Mouse (Mus musculus) limb, embryonic 11.5 days (tissue): ENCODE measurements at regions not wholly inside any gene's neighbourhood (a gene's known extent, or its start where the extent isn't known, plus 50 kb on each side); places are given as distances from the start of the nearest gene placed in this dataset.

Experiments
- ATAC-seq: fragments of 200-750 bp; cut with Nextera tagmentation; 2 replicates; pipeline ENCODE4 v1.8.0; 2017; ENCODE audit warnings: low read depth; ENCODE audit not compliant: insufficient number of reproducible peaks, low FRiP score, low TSS enrichment
- DNase-seq: peaks from one replicate; pipeline ENCODE4 v3.0.0-alpha.2; 2015; ENCODE audit warnings: low spot score
- H3K27ac ChIP-seq: fragments of 300-500 bp; sonication (generic); replicated peaks from 2 replicates; pipeline ENCODE4 v1.5.1; 2014; ENCODE audit warnings: low read depth, mild to moderate bottlenecking, low read length
- H3K27me3 ChIP-seq: fragments of 300-500 bp; sonication (generic); 2 replicates; pipeline ENCODE4 v1.6.1; 2014; ENCODE audit warnings: mild to moderate bottlenecking, low read length, mixed read lengths; ENCODE audit not compliant: control insufficient read depth, insufficient read depth
- H3K36me3 ChIP-seq: fragments of 300-500 bp; sonication (generic); 2 replicates; pipeline ENCODE4 v1.6.1; 2014; ENCODE audit warnings: mild to moderate bottlenecking, low read length, moderate library complexity, mixed read lengths; ENCODE audit not compliant: control insufficient read depth, insufficient read depth
- H3K4me1 ChIP-seq: fragments of 300-500 bp; sonication (generic); 2 replicates; pipeline ENCODE4 v1.6.1; 2014; ENCODE audit warnings: low read length, mixed read lengths; ENCODE audit not compliant: control insufficient read depth, insufficient read depth
- H3K4me2 ChIP-seq: fragments of 300-500 bp; sonication (generic); 2 replicates; pipeline ENCODE4 v1.6.1; 2014; ENCODE audit warnings: low read depth, mild to moderate bottlenecking, moderate library complexity; ENCODE audit not compliant: severe bottlenecking
- H3K4me3 ChIP-seq: fragments of 300-500 bp; sonication (generic); 2 replicates; pipeline ENCODE4 v1.5.1; 2014; ENCODE audit warnings: low read depth, low read length
- H3K9ac ChIP-seq: fragments of 300-500 bp; sonication (generic); 2 replicates; pipeline ENCODE4 v1.6.1; 2014; ENCODE audit warnings: mild to moderate bottlenecking, low read length
- H3K9me3 ChIP-seq: fragments of 300-500 bp; sonication (generic); 2 replicates; pipeline ENCODE4 v1.6.1; 2016; ENCODE audit warnings: low read length; ENCODE audit not compliant: control insufficient read depth
- WGBS: fragments of 180-500 bp; shearing (Covaris S2); extraction: QIAGEN DNeasy Blood & Tissue Kit; methylation state at CpG from one replicate; pipeline ENCODE4 v1.1.7; 2014; 5-methylcytosine and 5-hydroxymethylcytosine counted together

- ATAC-seq = no peak
- H3K9me3 ChIP-seq = no peaks in the 10 kb centered on the region
- no peak for DNase-seq
- no peak overlapping the region for H3K9ac ChIP-seq
- WGBS = 69% methylated on average over 3 of the region's 3 CpGs
- no peak overlapping the region for H3K27ac ChIP-seq
- H3K4me1 ChIP-seq = peaks cover 11% of the 10 kb centered on the region; the same call in 1 of the 2 replicates
- H3K4me2 ChIP-seq = no peak overlapping the region
- H3K4me3 ChIP-seq = no peak overlapping the region
- no peaks in the 10 kb centered on the region for H3K27me3 ChIP-seq
- H3K36me3 ChIP-seq = no peaks in the 10 kb centered on the region
Measured at GRCm38 (mm10) chr15:93879006-93879405, 283.3 kb upstream of the Prickle1 start.

GRCm38 (mm10) chr15:93876335-93876734 is 280.6 kb upstream of the Prickle1 start:
- DNase-seq = no peak
- no peaks in the 10 kb centered on the region for H3K9me3 ChIP-seq
- peaks cover 11% of the 10 kb centered on the region; the same call in 1 of the 2 replicates for H3K4me1 ChIP-seq
- no peak overlapping the region for H3K4me2 ChIP-seq
- H3K9ac ChIP-seq = no peak overlapping the region
- H3K27ac ChIP-seq = no peak overlapping the region
- H3K36me3 ChIP-seq = no peaks in the 10 kb centered on the region
- 84% methylated on average over 10 of the region's 10 CpGs for WGBS
- H3K4me3 ChIP-seq = no peak overlapping the region
- no peak for ATAC-seq
- H3K27me3 ChIP-seq = no peaks in the 10 kb centered on the region

- no peaks in the 10 kb centered on the region for H3K36me3 ChIP-seq
Measured at GRCm38 (mm10) chr15:93875685-93876084, 280.0 kb upstream of the Prickle1 start.

DNA sequence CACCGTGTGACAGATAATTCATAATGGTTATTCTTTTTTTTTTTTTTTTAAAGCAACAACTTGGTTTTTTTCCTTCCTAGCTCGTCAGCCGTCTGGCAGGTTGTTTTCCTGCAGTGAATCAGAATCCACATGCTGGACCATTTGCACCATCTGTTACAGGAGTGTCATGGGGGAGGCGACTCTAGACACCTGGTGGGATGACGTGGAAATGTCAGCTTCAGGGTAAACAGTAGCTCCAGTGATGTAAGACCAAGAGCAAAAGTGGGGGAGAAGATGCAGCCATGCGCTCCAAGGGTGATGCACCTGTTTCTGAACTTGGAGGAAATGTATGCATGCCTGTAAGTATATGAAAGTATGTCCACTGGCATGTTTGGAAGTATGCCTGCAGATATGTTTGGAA is 278.5 kb upstream of the Prickle1 start:
- WGBS = 78% methylated on average over 6 of the region's 6 CpGs
- H3K9me3 ChIP-seq = no peaks in the 10 kb centered on the region

More at GRCm38 (mm10) chr15:93875685-93876084, 280.0 kb upstream of the Prickle1 start:
- H3K9me3 ChIP-seq = no peaks in the 10 kb centered on the region
- DNase-seq (no peak), ATAC-seq (no peak)
- H3K4me1 ChIP-seq = peaks cover 11% of the 10 kb centered on the region; the same call in 1 of the 2 replicates
- 94% methylated on average over 1 of the region's 1 CpGs for WGBS
- no peak overlapping the region for H3K27ac ChIP-seq
- H3K9ac ChIP-seq = no peak overlapping the region
- no peak overlapping the region for H3K4me2 ChIP-seq
- no peaks in the 10 kb centered on the region for H3K27me3 ChIP-seq
- H3K4me3 ChIP-seq = no peak overlapping the region

GRCm38 (mm10) chr15:93857336-93857901 is 261.7 kb upstream of the Prickle1 start:
- Histone ChIP-seq H3K9ac (no peak overlapping the region), H3K4me1 (peaks cover 3% of the 10 kb centered on the region; the same call in 1 of the 2 replicates), H3K4me3 (no peak overlapping the region), H3K9me3 (no peaks in the 10 kb centered on the region), H3K4me2 (no peak overlapping the region), H3K27ac (peak overlapping the region; percentile 5; the same call in 1 of the 2 replicates), H3K27me3 (no peaks in the 10 kb centered on the region), H3K36me3 (no peaks in the 10 kb centered on the region)
- DNase-seq = peak; percentile 37
- WGBS = 50% methylated on average over 12 of the region's 12 CpGs
- no peak; the same call in 1 of the 2 replicates for ATAC-seq

More for the DNA sequence above, 278.5 kb upstream of the Prickle1 start:
- DNase-seq (no peak), ATAC-seq (no peak)
- H3K4me3 ChIP-seq = no peak overlapping the region
- no peaks in the 10 kb centered on the region for H3K36me3 ChIP-seq
- H3K9ac ChIP-seq = no peak overlapping the region
- no peaks in the 10 kb centered on the region for H3K27me3 ChIP-seq
- H3K4me1 ChIP-seq = peaks cover 5% of the 10 kb centered on the region; the same call in 1 of the 2 replicates
- no peak overlapping the region for H3K4me2 ChIP-seq
- H3K27ac ChIP-seq = no peak overlapping the region

DNA sequence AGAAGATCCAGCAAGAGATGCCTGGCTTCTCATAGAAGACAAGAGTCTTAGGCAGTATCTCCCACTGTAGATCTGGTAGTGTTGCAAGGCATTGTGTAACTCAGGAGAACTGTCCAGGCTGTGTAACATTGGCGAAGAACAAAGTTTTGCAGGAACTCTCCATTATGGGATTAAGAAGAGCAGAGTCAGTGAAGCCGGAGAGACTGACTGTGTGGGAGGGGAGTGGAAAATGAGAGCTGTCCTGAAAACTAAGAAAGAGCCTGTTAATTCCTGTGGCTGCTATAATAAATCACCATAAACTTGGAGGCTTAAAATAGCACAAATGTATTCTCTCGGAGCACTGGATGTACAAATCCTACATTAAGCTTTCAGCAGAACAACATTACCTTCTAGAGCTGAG is 257.5 kb upstream of the Prickle1 start:
- ATAC-seq = no peak
- Histone ChIP-seq H3K9me3 (no peaks in the 10 kb centered on the region), H3K4me3 (no peak overlapping the region), H3K27me3 (no peaks in the 10 kb centered on the region), H3K27ac (no peak overlapping the region), H3K4me1 (no peaks in the 10 kb centered on the region), H3K4me2 (no peak overlapping the region), H3K36me3 (no peaks in the 10 kb centered on the region), H3K9ac (no peak overlapping the region)
- WGBS = 66% methylated on average over 3 of the region's 3 CpGs
- no peak for DNase-seq

DNA sequence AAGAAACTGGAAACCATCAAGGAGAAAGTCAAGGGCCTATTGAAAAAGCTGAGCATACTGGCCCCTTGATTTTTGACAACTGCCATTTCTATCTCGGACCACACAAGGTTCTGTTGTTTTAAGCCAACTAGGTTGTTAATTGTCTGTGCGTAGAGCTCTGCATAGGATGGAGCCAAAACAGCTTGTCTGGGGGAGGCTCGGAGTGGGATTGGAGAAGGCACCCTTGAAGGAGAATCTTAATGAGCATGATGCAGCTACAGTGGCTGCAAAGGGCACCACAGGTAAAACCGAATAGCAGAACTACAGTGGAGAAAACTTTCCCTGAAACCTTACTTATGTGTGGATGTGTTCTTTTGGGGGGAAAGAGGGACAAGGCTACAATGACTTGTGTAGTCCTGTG is 256.4 kb upstream of the Prickle1 start:
- Histone ChIP-seq H3K9me3 (no peaks in the 10 kb centered on the region), H3K27me3 (no peaks in the 10 kb centered on the region), H3K36me3 (no peaks in the 10 kb centered on the region), H3K4me2 (no peak overlapping the region), H3K4me3 (no peak overlapping the region), H3K4me1 (no peaks in the 10 kb centered on the region), H3K9ac (no peak overlapping the region), H3K27ac (no peak overlapping the region)
- no peak for DNase-seq
- WGBS = 91% methylated on average over 4 of the region's 4 CpGs
- ATAC-seq = no peak

DNA sequence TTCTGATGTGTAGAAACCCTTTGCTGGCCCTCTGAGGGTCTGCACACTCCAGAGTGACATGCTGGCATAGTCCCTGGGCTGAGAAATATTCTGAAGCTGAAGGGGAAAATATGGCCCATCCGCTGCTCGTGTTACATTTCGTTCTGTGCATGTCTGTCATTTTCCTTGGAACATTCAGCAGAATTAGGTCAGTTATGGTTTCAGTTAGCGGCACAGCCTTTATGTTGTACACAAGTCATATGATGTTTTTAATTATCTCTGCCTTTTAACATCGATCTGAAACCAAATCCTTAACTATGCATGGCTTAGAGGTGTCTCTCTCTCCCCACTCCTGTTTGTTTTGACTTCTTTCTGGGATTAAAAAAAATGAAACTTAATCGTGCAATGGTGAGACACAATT is 254.7 kb upstream of the Prickle1 start:
- Histone ChIP-seq H3K4me1 (no peaks in the 10 kb centered on the region), H3K36me3 (no peaks in the 10 kb centered on the region), H3K27ac (no peak overlapping the region), H3K9me3 (no peaks in the 10 kb centered on the region), H3K4me2 (no peak overlapping the region), H3K4me3 (no peak overlapping the region), H3K27me3 (no peaks in the 10 kb centered on the region), H3K9ac (no peak overlapping the region)
- DNase-seq (no peak), ATAC-seq (no peak)
- WGBS = 49% methylated on average over 6 of the region's 6 CpGs

GRCm38 (mm10) chr15:93848830-93849229 is 253.1 kb upstream of the Prickle1 start:
- H3K4me1 ChIP-seq = no peaks in the 10 kb centered on the region
- H3K9ac ChIP-seq = no peak overlapping the region
- no peaks in the 10 kb centered on the region for H3K27me3 ChIP-seq
- no peak overlapping the region for H3K27ac ChIP-seq
- no peaks in the 10 kb centered on the region for H3K36me3 ChIP-seq
- no peak overlapping the region for H3K4me3 ChIP-seq
- no peak overlapping the region for H3K4me2 ChIP-seq
- no peaks in the 10 kb centered on the region for H3K9me3 ChIP-seq
- ATAC-seq (no peak), DNase-seq (no peak)
- 92% methylated on average over 4 of the region's 4 CpGs for WGBS
